Mouse (Mus musculus) neural tube, embryonic 12.5 days (tissue): ENCODE data around the gene Elp6. TPM values are rescaled to one million over a fixed set of nuclear protein-coding genes. Genes with fewer than 3 reads are reported as not detected.
"Not testable (repeated sequence)": the region's sequence is repeated elsewhere in the genome, so short reads cannot be mapped to it uniquely, and the experiment has no call there.

ENCODE experiments used
- ATAC-seq: fragments of 200-750 bp; cut with Nextera tagmentation; 2 replicates; pipeline ENCODE4 v1.8.0; 2017; ENCODE audit warnings: low read depth, mild to moderate bottlenecking, moderate TSS enrichment, moderate library complexity; ENCODE audit not compliant: low FRiP score
- H3K27ac ChIP-seq: fragments of 300-500 bp; sonication (generic); 2 replicates; pipeline ENCODE4 v1.5.1; 2016
- H3K27me3 ChIP-seq: fragments of 300-500 bp; sonication (generic); replicated peaks from 2 replicates; pipeline ENCODE4 v1.6.1; 2016; ENCODE audit warnings: mild to moderate bottlenecking
- H3K36me3 ChIP-seq: fragments of 300-500 bp; sonication (generic); 2 replicates; pipeline ENCODE4 v1.6.1; 2016; ENCODE audit warnings: mild to moderate bottlenecking
- H3K4me1 ChIP-seq: fragments of 300-500 bp; sonication (generic); 2 replicates; pipeline ENCODE4 v1.6.1; 2016
- H3K4me2 ChIP-seq: fragments of 300-500 bp; sonication (generic); replicated peaks from 2 replicates; pipeline ENCODE4 v1.6.1; 2016; ENCODE audit warnings: mild to moderate bottlenecking
- H3K4me3 ChIP-seq: fragments of 300-500 bp; sonication (generic); 2 replicates; pipeline ENCODE4 v1.5.1; 2016
- H3K9ac ChIP-seq: fragments of 300-500 bp; sonication (generic); 2 replicates; pipeline ENCODE4 v1.6.1; 2016; ENCODE audit warnings: mild to moderate bottlenecking
- H3K9me3 ChIP-seq: fragments of 300-500 bp; sonication (generic); 2 replicates; pipeline ENCODE4 v1.6.1; 2016; ENCODE audit warnings: mild to moderate bottlenecking
- WGBS: fragments of 180-500 bp; shearing (Covaris S2); methylation state at CpG from one replicate; pipeline ENCODE4 v1.1.7; 2016; 5-methylcytosine and 5-hydroxymethylcytosine counted together
- polyA plus RNA-seq: library from polyadenylated mRNA; unstranded; fragments of >200 nt; fragmentation: Nextera tagmentation; extraction: Ambion mirVana; gene quantifications from 2 replicates; pipeline ENCODE4 v1.2.1, GENCODE M21; 2016

Elp6 gene
- polyA plus RNA-seq, 1 experiment from 2014 or later, result 41.2 TPM

GRCm38 (mm10) chr9:110322972-110323371, 18.0 kb downstream of the Elp6 start:
- no peak for ATAC-seq
- H3K36me3 ChIP-seq, result peaks cover 35% of the 10 kb centered on the region

GRCm38 (mm10) chr9:110324181-110324580, 19.2 kb downstream of the Elp6 start:
- WGBS, result 91% methylated on average over 1 of the region's 1 CpGs
- H3K4me2 ChIP-seq, result no peak overlapping the region
- no peak overlapping the region for H3K4me3 ChIP-seq
- H3K27me3 ChIP-seq, result no peaks in the 10 kb centered on the region
- no peaks in the 10 kb centered on the region for H3K4me1 ChIP-seq
- no peak overlapping the region for H3K9ac ChIP-seq
- H3K9me3 ChIP-seq, result no peaks in the 10 kb centered on the region
- H3K36me3 ChIP-seq, result peaks cover 23% of the 10 kb centered on the region
- ATAC-seq, result no peak
- H3K27ac ChIP-seq, result no peak overlapping the region

More at GRCm38 (mm10) chr9:110322972-110323371, 18.0 kb downstream of the Elp6 start:
- H3K9me3 ChIP-seq, result no peaks in the 10 kb centered on the region
- H3K4me2 ChIP-seq, result no peak overlapping the region
- no peak overlapping the region for H3K4me3 ChIP-seq
- no peak overlapping the region for H3K9ac ChIP-seq
- no peaks in the 10 kb centered on the region for H3K4me1 ChIP-seq
- no peaks in the 10 kb centered on the region for H3K27me3 ChIP-seq
- no peak overlapping the region for H3K27ac ChIP-seq

- Histone ChIP-seq H3K27me3 (no peaks in the 10 kb centered on the region), H3K36me3 (no peaks in the 10 kb centered on the region), H3K4me3 (no peak overlapping the region), H3K9ac (no peak overlapping the region), H3K9me3 (no peaks in the 10 kb centered on the region), H3K27ac (no peak overlapping the region), H3K4me2 (no peak overlapping the region), H3K4me1 (no peaks in the 10 kb centered on the region)
- 90% methylated on average over 2 of the region's 2 CpGs for WGBS
- no peak for ATAC-seq
Measured at GRCm38 (mm10) chr9:110328178-110328577, 23.2 kb downstream of the Elp6 start.

- no peak overlapping the region for H3K9ac ChIP-seq
- no peak overlapping the region for H3K4me2 ChIP-seq
- no peak overlapping the region for H3K27ac ChIP-seq
- no peaks in the 10 kb centered on the region for H3K36me3 ChIP-seq
- whole genome bisulfite sequencing, result 68% methylated on average over 5 of the region's 5 CpGs
- peaks cover 6% of the 10 kb centered on the region; the same call in 1 of the 2 replicates for H3K4me1 ChIP-seq
- no peaks in the 10 kb centered on the region for H3K27me3 ChIP-seq
- H3K4me3 ChIP-seq, result no peak overlapping the region
- H3K9me3 ChIP-seq, result no peaks in the 10 kb centered on the region
- no peak for ATAC-seq
Measured at GRCm38 (mm10) chr9:110328946-110329630, 24.1 kb downstream of the Elp6 start.

GRCm38 (mm10) chr9:110329655-110330054, 24.7 kb downstream of the Elp6 start:
- H3K4me2 ChIP-seq, result no peak overlapping the region
- no peaks in the 10 kb centered on the region for H3K9me3 ChIP-seq
- no peaks in the 10 kb centered on the region for H3K36me3 ChIP-seq
- H3K9ac ChIP-seq, result no peak overlapping the region
- H3K4me3 ChIP-seq, result no peak overlapping the region
- WGBS, result 88% methylated on average over 21 of the region's 21 CpGs
- peaks cover 9% of the 10 kb centered on the region; the same call in 1 of the 2 replicates for H3K4me1 ChIP-seq
- no peaks in the 10 kb centered on the region for H3K27me3 ChIP-seq
- no peak for ATAC-seq
- H3K27ac ChIP-seq, result no peak overlapping the region

GRCm38 (mm10) chr9:110330341-110330740, 25.4 kb downstream of the Elp6 start:
- no peak overlapping the region for H3K27ac ChIP-seq
- H3K27me3 ChIP-seq, result no peaks in the 10 kb centered on the region
- WGBS, result 68% methylated on average over 6 of the region's 6 CpGs
- no peaks in the 10 kb centered on the region for H3K9me3 ChIP-seq
- no peak for ATAC-seq
- H3K4me2 ChIP-seq, result no peak overlapping the region
- no peak overlapping the region for H3K9ac ChIP-seq
- H3K4me1 ChIP-seq, result peaks cover 9% of the 10 kb centered on the region; the same call in 1 of the 2 replicates
- H3K36me3 ChIP-seq, result no peaks in the 10 kb centered on the region
- no peak overlapping the region for H3K4me3 ChIP-seq

GRCm38 (mm10) chr9:110330913-110331312, 25.9 kb downstream of the Elp6 start:
- ATAC-seq, H3K9ac ChIP-seq, H3K9me3 ChIP-seq, H3K27ac ChIP-seq, H3K36me3 ChIP-seq, H3K4me2 ChIP-seq, H3K4me3 ChIP-seq, H3K4me1 ChIP-seq, H3K27me3 ChIP-seq: not testable (repeated sequence)
- WGBS, result 96% methylated on average over 5 of the region's 5 CpGs

- Histone ChIP-seq H3K4me3 (peak within 1 kb of the TSS; percentile 92), H3K9me3 (no peaks in the 10 kb centered on the region), H3K36me3 (no peaks in the 10 kb centered on the region), H3K27ac (no peak within 1 kb of the TSS), H3K4me1 (peaks cover 9% of the 10 kb centered on the region; the same call in 1 of the 2 replicates), H3K9ac (peak within 1 kb of the TSS; percentile 80), H3K4me2 (peak within 1 kb of the TSS; percentile 92), H3K27me3 (no peaks in the 10 kb centered on the region)
- under 1% methylated on average over 73 of the region's 78 CpGs for WGBS
- ATAC-seq, result peak; percentile 85
Measured at GRCm38 (mm10) chr9:110333135-110333895, 28.3 kb downstream of the Elp6 start, which contains the start of gene Scap. Gene Scap (plus strand): TSS chr9:110333288.

- Histone ChIP-seq H3K4me2 (peak overlapping the region; percentile 92), H3K27ac (no peak overlapping the region), H3K4me3 (peak overlapping the region; percentile 92), H3K27me3 (no peaks in the 10 kb centered on the region), H3K9ac (peak overlapping the region; percentile 80), H3K36me3 (no peaks in the 10 kb centered on the region), H3K4me1 (peaks cover 9% of the 10 kb centered on the region; the same call in 1 of the 2 replicates), H3K9me3 (no peaks in the 10 kb centered on the region)
- ATAC-seq, result peak; percentile 7; the same call in 1 of the 2 replicates
- 10% methylated on average over 12 of the region's 12 CpGs for WGBS
Measured at GRCm38 (mm10) chr9:110333896-110334259, 28.9 kb downstream of the Elp6 start.

GRCm38 (mm10) chr9:110334849-110335248, 29.9 kb downstream of the Elp6 start:
- H3K27ac ChIP-seq, result no peak overlapping the region
- H3K27me3 ChIP-seq, result no peaks in the 10 kb centered on the region
- ATAC-seq, result no peak
- WGBS, result 70% methylated on average over 8 of the region's 8 CpGs
- no peak overlapping the region for H3K4me2 ChIP-seq
- peaks cover 9% of the 10 kb centered on the region; the same call in 1 of the 2 replicates for H3K4me1 ChIP-seq
- no peaks in the 10 kb centered on the region for H3K36me3 ChIP-seq
- H3K4me3 ChIP-seq, result no peak overlapping the region
- H3K9ac ChIP-seq, result no peak overlapping the region
- no peaks in the 10 kb centered on the region for H3K9me3 ChIP-seq

GRCm38 (mm10) chr9:110340037-110340750, 35.2 kb downstream of the Elp6 start:
- Histone ChIP-seq H3K9ac (no peak overlapping the region), H3K27ac (no peak overlapping the region), H3K4me3 (no peak overlapping the region), H3K4me1 (no peaks in the 10 kb centered on the region), H3K4me2 (no peak overlapping the region), H3K36me3 (no peaks in the 10 kb centered on the region), H3K9me3 (no peaks in the 10 kb centered on the region), H3K27me3 (no peaks in the 10 kb centered on the region)
- ATAC-seq, result no peak
- 89% methylated on average over 5 of the region's 5 CpGs for WGBS

GRCm38 (mm10) chr9:110342008-110342407, 37.0 kb downstream of the Elp6 start:
- ATAC-seq, result no peak
- H3K27me3 ChIP-seq, result no peaks in the 10 kb centered on the region
- H3K4me2 ChIP-seq, result no peak overlapping the region
- no peaks in the 10 kb centered on the region for H3K9me3 ChIP-seq
- no peaks in the 10 kb centered on the region for H3K36me3 ChIP-seq
- H3K27ac ChIP-seq, result no peak overlapping the region
- H3K4me1 ChIP-seq, result no peaks in the 10 kb centered on the region
- H3K4me3 ChIP-seq, result no peak overlapping the region
- WGBS, result 83% methylated on average over 8 of the region's 8 CpGs
- H3K9ac ChIP-seq, result no peak overlapping the region
